Mouse (Mus musculus) limb, embryonic 12.5 days (tissue): ENCODE data around the gene Dgkd. TPM values are rescaled to one million over a fixed set of nuclear protein-coding genes. Genes with fewer than 3 reads are reported as not detected.

Experiments
- ATAC-seq: fragments of 200-750 bp; cut with Nextera tagmentation; 2 replicates; pipeline ENCODE4 v1.8.0; 2017; ENCODE audit warnings: low read depth, moderate TSS enrichment; ENCODE audit not compliant: insufficient number of reproducible peaks, insufficient read depth, low FRiP score, low TSS enrichment
- H3K27ac ChIP-seq: fragments of 300-500 bp; sonication (generic); 2 replicates; pipeline ENCODE4 v1.5.1; 2016; ENCODE audit warnings: mild to moderate bottlenecking, moderate library complexity
- H3K27me3 ChIP-seq: fragments of 300-500 bp; sonication (generic); 2 replicates; pipeline ENCODE4 v1.6.1; 2016; ENCODE audit warnings: mild to moderate bottlenecking, moderate library complexity
- H3K36me3 ChIP-seq: fragments of 300-500 bp; sonication (generic); 2 replicates; pipeline ENCODE4 v1.6.1; 2016; ENCODE audit warnings: mild to moderate bottlenecking, moderate library complexity
- H3K4me1 ChIP-seq: fragments of 300-500 bp; sonication (generic); replicated peaks from 2 replicates; pipeline ENCODE4 v1.6.1; 2016
- H3K4me2 ChIP-seq: fragments of 300-500 bp; sonication (generic); 2 replicates; pipeline ENCODE4 v1.6.1; 2016; ENCODE audit warnings: mild to moderate bottlenecking, moderate library complexity
- H3K4me3 ChIP-seq: fragments of 300-500 bp; sonication (generic); replicated peaks from 2 replicates; pipeline ENCODE4 v1.5.1; 2016; ENCODE audit warnings: mild to moderate bottlenecking
- H3K9ac ChIP-seq: fragments of 300-500 bp; sonication (generic); replicated peaks from 2 replicates; pipeline ENCODE4 v1.6.1; 2016; ENCODE audit warnings: mild to moderate bottlenecking, moderate library complexity
- H3K9me3 ChIP-seq: fragments of 300-500 bp; sonication (generic); 2 replicates; pipeline ENCODE4 v1.6.1; 2016; ENCODE audit warnings: mild to moderate bottlenecking, moderate library complexity
- WGBS: fragments of 180-500 bp; shearing (Covaris S2); methylation state at CpG from one replicate; pipeline ENCODE4 v1.1.7; 2016; 5-methylcytosine and 5-hydroxymethylcytosine counted together
- polyA plus RNA-seq: library from polyadenylated mRNA; unstranded; fragments of >200 nt; fragmentation: Nextera tagmentation; extraction: Ambion mirVana; gene quantifications from 2 replicates; pipeline ENCODE4 v1.2.1, GENCODE M21; 2016

Dgkd gene
- polyA plus RNA-seq, 1 experiment from 2014 or later: 45.8 TPM

- H3K4me2 ChIP-seq: no peak overlapping the region
- no peaks in the 10 kb centered on the region for H3K4me1 ChIP-seq
- no peaks in the 10 kb centered on the region for H3K36me3 ChIP-seq
- no peaks in the 10 kb centered on the region for H3K27me3 ChIP-seq
- ATAC-seq: no peak
- no peak overlapping the region for H3K9ac ChIP-seq
- no peak overlapping the region for H3K27ac ChIP-seq
- no peak overlapping the region for H3K4me3 ChIP-seq
- H3K9me3 ChIP-seq: no peaks in the 10 kb centered on the region
Measured at GRCm38 (mm10) chr1:87864889-87865288, 11.8 kb downstream of the Dgkd start.

- no peak overlapping the region for H3K9ac ChIP-seq
- H3K4me3 ChIP-seq: no peak overlapping the region
- H3K27ac ChIP-seq: no peak overlapping the region
- H3K4me1 ChIP-seq: peaks cover 10% of the 10 kb centered on the region; the same call in 1 of the 2 replicates
- no peak overlapping the region for H3K4me2 ChIP-seq
- no peak for ATAC-seq
- H3K27me3 ChIP-seq: no peaks in the 10 kb centered on the region
- no peaks in the 10 kb centered on the region for H3K36me3 ChIP-seq
- H3K9me3 ChIP-seq: no peaks in the 10 kb centered on the region
- 75% methylated on average over 1 of the region's 1 CpGs for WGBS
Measured at GRCm38 (mm10) chr1:87866672-87867071, 13.6 kb downstream of the Dgkd start.

- no peaks in the 10 kb centered on the region for H3K27me3 ChIP-seq
- H3K27ac ChIP-seq: no peak overlapping the region
- no peaks in the 10 kb centered on the region for H3K9me3 ChIP-seq
- no peak for ATAC-seq
- no peak overlapping the region for H3K4me2 ChIP-seq
- peaks cover 11% of the 10 kb centered on the region; the same call in 1 of the 2 replicates for H3K4me1 ChIP-seq
- no peaks in the 10 kb centered on the region for H3K36me3 ChIP-seq
- H3K9ac ChIP-seq: no peak overlapping the region
- H3K4me3 ChIP-seq: no peak overlapping the region
Measured at GRCm38 (mm10) chr1:87871546-87871945, 18.5 kb downstream of the Dgkd start.

GRCm38 (mm10) chr1:87873081-87873480, 20.0 kb downstream of the Dgkd start:
- Histone ChIP-seq H3K27ac (no peak overlapping the region), H3K4me2 (no peak overlapping the region), H3K27me3 (no peaks in the 10 kb centered on the region), H3K9me3 (no peaks in the 10 kb centered on the region), H3K4me1 (peaks cover 24% of the 10 kb centered on the region), H3K9ac (no peak overlapping the region), H3K4me3 (no peak overlapping the region), H3K36me3 (no peaks in the 10 kb centered on the region)
- no peak for ATAC-seq

- Histone ChIP-seq H3K9me3 (no peaks in the 10 kb centered on the region), H3K4me1 (peaks cover 29% of the 10 kb centered on the region), H3K27ac (no peak overlapping the region), H3K36me3 (peaks cover 4% of the 10 kb centered on the region; the same call in 1 of the 2 replicates), H3K27me3 (no peaks in the 10 kb centered on the region), H3K9ac (no peak overlapping the region), H3K4me2 (no peak overlapping the region), H3K4me3 (no peak overlapping the region)
- WGBS: 100% methylated on average over 1 of the region's 1 CpGs
- ATAC-seq: no peak
Measured at GRCm38 (mm10) chr1:87876065-87876464, 23.0 kb downstream of the Dgkd start.

GRCm38 (mm10) chr1:87877552-87878283, 24.6 kb downstream of the Dgkd start:
- ATAC-seq: no peak
- Histone ChIP-seq H3K27me3 (no peaks in the 10 kb centered on the region), H3K4me1 (peaks cover 25% of the 10 kb centered on the region), H3K9ac (no peak overlapping the region), H3K27ac (0 out of 2 replicates have a peak overlapping the region, but pooled peaks have one; percentile 62), H3K9me3 (no peaks in the 10 kb centered on the region), H3K36me3 (peaks cover 14% of the 10 kb centered on the region; the same call in 1 of the 2 replicates), H3K4me2 (no peak overlapping the region), H3K4me3 (no peak overlapping the region)
- WGBS: 73% methylated on average over 9 of the region's 9 CpGs

GRCm38 (mm10) chr1:87879034-87879433, 25.9 kb downstream of the Dgkd start:
- 88% methylated on average over 3 of the region's 3 CpGs for WGBS
- no peaks in the 10 kb centered on the region for H3K27me3 ChIP-seq
- no peak for ATAC-seq
- H3K9ac ChIP-seq: no peak overlapping the region
- H3K4me3 ChIP-seq: no peak overlapping the region
- H3K9me3 ChIP-seq: no peaks in the 10 kb centered on the region
- H3K4me2 ChIP-seq: no peak overlapping the region
- H3K36me3 ChIP-seq: peaks cover 25% of the 10 kb centered on the region
- no peak overlapping the region for H3K27ac ChIP-seq
- H3K4me1 ChIP-seq: peaks cover 25% of the 10 kb centered on the region

GRCm38 (mm10) chr1:87879494-87880325, 26.6 kb downstream of the Dgkd start:
- Histone ChIP-seq H3K9me3 (no peaks in the 10 kb centered on the region), H3K27ac (no peak overlapping the region), H3K36me3 (peaks cover 32% of the 10 kb centered on the region), H3K4me1 (peaks cover 25% of the 10 kb centered on the region), H3K4me3 (no peak overlapping the region), H3K27me3 (no peaks in the 10 kb centered on the region), H3K9ac (no peak overlapping the region), H3K4me2 (no peak overlapping the region)
- 85% methylated on average over 3 of the region's 3 CpGs for WGBS
- no peak for ATAC-seq

GRCm38 (mm10) chr1:87880326-87880627, 27.2 kb downstream of the Dgkd start:
- ATAC-seq: no peak
- H3K27me3 ChIP-seq: no peaks in the 10 kb centered on the region
- no peaks in the 10 kb centered on the region for H3K9me3 ChIP-seq
- H3K4me3 ChIP-seq: no peak overlapping the region
- WGBS: 89% methylated on average over 6 of the region's 6 CpGs
- H3K4me1 ChIP-seq: peaks cover 25% of the 10 kb centered on the region
- H3K9ac ChIP-seq: no peak overlapping the region
- peaks cover 37% of the 10 kb centered on the region for H3K36me3 ChIP-seq
- H3K27ac ChIP-seq: no peak overlapping the region
- H3K4me2 ChIP-seq: no peak overlapping the region

- H3K4me2 ChIP-seq: no peak overlapping the region
- H3K9me3 ChIP-seq: no peaks in the 10 kb centered on the region
- peaks cover 25% of the 10 kb centered on the region for H3K4me1 ChIP-seq
- ATAC-seq: no peak
- peaks cover 41% of the 10 kb centered on the region for H3K36me3 ChIP-seq
- 77% methylated on average over 2 of the region's 2 CpGs for WGBS
- H3K27me3 ChIP-seq: no peaks in the 10 kb centered on the region
- no peak overlapping the region for H3K9ac ChIP-seq
- no peak overlapping the region for H3K27ac ChIP-seq
- H3K4me3 ChIP-seq: no peak overlapping the region
Measured at GRCm38 (mm10) chr1:87880856-87881255, 27.8 kb downstream of the Dgkd start.

GRCm38 (mm10) chr1:87881726-87882125, 28.6 kb downstream of the Dgkd start:
- H3K27me3 ChIP-seq: no peaks in the 10 kb centered on the region
- no peaks in the 10 kb centered on the region for H3K9me3 ChIP-seq
- WGBS: 76% methylated on average over 4 of the region's 4 CpGs
- H3K9ac ChIP-seq: no peak overlapping the region
- peaks cover 25% of the 10 kb centered on the region for H3K4me1 ChIP-seq
- H3K4me3 ChIP-seq: no peak overlapping the region
- no peak overlapping the region for H3K27ac ChIP-seq
- H3K4me2 ChIP-seq: no peak overlapping the region
- no peak for ATAC-seq
- H3K36me3 ChIP-seq: peaks cover 41% of the 10 kb centered on the region
